Mouse (Mus musculus): ENCODE measurements around the gene Shisa4.

- TF ChIP-seq CTCF (IDR thresholded peaks at IDR 0.05; ENCODE audit: borderline replicate concordance, control insufficient read depth, extremely low read depth, insufficient read depth, low read length, poor library complexity) (no peak), POLR2A (IDR thresholded peaks at IDR 0.05; ENCODE audit: control insufficient read depth, extremely low read depth, insufficient read depth, low read length, poor library complexity) (no peak)
Observed at GRCm38 (mm10) chr1:135373171-135373677, 1.8 kb downstream of the Shisa4 start.
